Mouse (Mus musculus): ENCODE measurements around the gene Arhgef12. TPM values are rescaled to one million over a fixed set of nuclear protein-coding genes. Genes with fewer than 3 reads are reported as not detected.
A peak's percentile ranks its signal among the peaks of the same experiment; 100 is the strongest.

Arhgef12 gene
- total and polyA plus RNA-seq, 2 experiments from 2014 or later: 14.0 to 86.0 TPM

- no peaks in the 10 kb centered on the region for H3K27me3 ChIP-seq (ENCODE audit: insufficient read depth, low read length)
- H3K4me1 ChIP-seq (ENCODE audit: insufficient read depth, low read length): no peaks in the 10 kb centered on the region
- WGBS: 85% methylated on average over 7 of the region's 7 CpGs
- no peak for DNase-seq (ENCODE audit: low spot score)
- no peak overlapping the region for H3K9ac ChIP-seq (replicated peaks; ENCODE audit: low read length)
- no peak overlapping the region for H3K27ac ChIP-seq
- TF ChIP-seq CTCF (IDR thresholded peaks at IDR 0.05; ENCODE audit: low read depth): no peak
- no peak for ATAC-seq
- no peaks in the 10 kb centered on the region for H3K9me3 ChIP-seq (ENCODE audit: low read length)
- H3K4me2 ChIP-seq (ENCODE audit: low read depth, low read length): no peak overlapping the region
- no peak overlapping the region for H3K4me3 ChIP-seq (ENCODE audit: low read length)
- H3K36me3 ChIP-seq (ENCODE audit: insufficient read depth, low read length): no peaks in the 10 kb centered on the region
Measured at GRCm38 (mm10) chr9:43084496-43085362, 22.3 kb downstream of the Arhgef12 start.

- H3K27me3 ChIP-seq (ENCODE audit: insufficient read depth, low read length): no peaks in the 10 kb centered on the region
- no peak for DNase-seq (ENCODE audit: low spot score)
- H3K4me2 ChIP-seq (ENCODE audit: low read depth, low read length): no peak overlapping the region
- H3K9me3 ChIP-seq (ENCODE audit: low read length): no peaks in the 10 kb centered on the region
- no peaks in the 10 kb centered on the region for H3K36me3 ChIP-seq (ENCODE audit: insufficient read depth, low read length)
- ATAC-seq: no peak
- H3K4me1 ChIP-seq (ENCODE audit: insufficient read depth, low read length): no peaks in the 10 kb centered on the region
- no peak overlapping the region for H3K27ac ChIP-seq
- no peak overlapping the region for H3K9ac ChIP-seq (replicated peaks; ENCODE audit: low read length)
- no peak overlapping the region for H3K4me3 ChIP-seq (ENCODE audit: low read length)
- WGBS: 30% methylated on average over 7 of the region's 7 CpGs
- TF ChIP-seq CTCF (IDR thresholded peaks at IDR 0.05; ENCODE audit: low read depth): no peak
Measured at GRCm38 (mm10) chr9:43083441-43084055, 23.5 kb downstream of the Arhgef12 start.

- TF ChIP-seq CTCF (IDR thresholded peaks at IDR 0.05; ENCODE audit: low read depth): no peak
- Histone ChIP-seq H3K9me3 (ENCODE audit: low read length) (no peaks in the 10 kb centered on the region), H3K4me1 (ENCODE audit: insufficient read depth, low read length) (no peaks in the 10 kb centered on the region), H3K27me3 (ENCODE audit: insufficient read depth, low read length) (no peaks in the 10 kb centered on the region), H3K27ac (no peak overlapping the region), H3K4me2 (ENCODE audit: low read depth, low read length) (no peak overlapping the region), H3K4me3 (ENCODE audit: low read length) (no peak overlapping the region), H3K9ac (replicated peaks; ENCODE audit: low read length) (no peak overlapping the region), H3K36me3 (ENCODE audit: insufficient read depth, low read length) (no peaks in the 10 kb centered on the region)
- WGBS: 91% methylated on average over 3 of the region's 3 CpGs
- no peak for ATAC-seq
- DNase-seq (ENCODE audit: low spot score): no peak
Measured at GRCm38 (mm10) chr9:43078711-43079110, 28.3 kb downstream of the Arhgef12 start.

GRCm38 (mm10) chr9:43076163-43076562 is 30.9 kb downstream of the Arhgef12 start:
- Histone ChIP-seq H3K27ac (no peak overlapping the region), H3K4me1 (ENCODE audit: insufficient read depth, low read length) (no peaks in the 10 kb centered on the region), H3K4me2 (ENCODE audit: low read depth, low read length) (no peak overlapping the region), H3K4me3 (ENCODE audit: low read length) (no peak overlapping the region), H3K9ac (replicated peaks; ENCODE audit: low read length) (no peak overlapping the region), H3K9me3 (ENCODE audit: low read length) (no peaks in the 10 kb centered on the region), H3K27me3 (ENCODE audit: insufficient read depth, low read length) (no peaks in the 10 kb centered on the region), H3K36me3 (ENCODE audit: insufficient read depth, low read length) (no peaks in the 10 kb centered on the region)
- WGBS: 74% methylated on average over 7 of the region's 7 CpGs
- ATAC-seq (no peak), DNase-seq (ENCODE audit: low spot score) (no peak)
- no peak for TF ChIP-seq CTCF (IDR thresholded peaks at IDR 0.05; ENCODE audit: low read depth)

- no peak for DNase-seq (ENCODE audit: low spot score)
- H3K27ac ChIP-seq: no peak overlapping the region
- H3K9ac ChIP-seq (replicated peaks; ENCODE audit: low read length): no peak overlapping the region
- no peak overlapping the region for H3K4me3 ChIP-seq (ENCODE audit: low read length)
- H3K4me1 ChIP-seq (ENCODE audit: insufficient read depth, low read length): no peaks in the 10 kb centered on the region
- H3K36me3 ChIP-seq (ENCODE audit: insufficient read depth, low read length): no peaks in the 10 kb centered on the region
- H3K9me3 ChIP-seq (ENCODE audit: low read length): no peaks in the 10 kb centered on the region
- ATAC-seq: no peak
- H3K27me3 ChIP-seq (ENCODE audit: insufficient read depth, low read length): no peaks in the 10 kb centered on the region
- WGBS: 96% methylated on average over 1 of the region's 1 CpGs
- no peak overlapping the region for H3K4me2 ChIP-seq (ENCODE audit: low read depth, low read length)
- no peak for TF ChIP-seq CTCF (IDR thresholded peaks at IDR 0.05; ENCODE audit: low read depth)
Measured at GRCm38 (mm10) chr9:43074611-43075010, 32.4 kb downstream of the Arhgef12 start.

GRCm38 (mm10) chr9:43071741-43072140 is 35.3 kb downstream of the Arhgef12 start:
- WGBS: 26% methylated on average over 2 of the region's 2 CpGs
- Histone ChIP-seq H3K9ac (replicated peaks; ENCODE audit: low read length) (peak overlapping the region; percentile 56; the same call in 1 of the 2 replicates), H3K4me1 (ENCODE audit: insufficient read depth, low read length) (peaks cover 10% of the 10 kb centered on the region; the same call in 1 of the 2 replicates), H3K36me3 (ENCODE audit: insufficient read depth, low read length) (no peaks in the 10 kb centered on the region), H3K4me2 (ENCODE audit: low read depth, low read length) (peak overlapping the region; percentile 57; the same call in 1 of the 2 replicates), H3K4me3 (ENCODE audit: low read length) (peak overlapping the region; percentile 48), H3K27me3 (ENCODE audit: insufficient read depth, low read length) (no peaks in the 10 kb centered on the region), H3K27ac (peak overlapping the region; percentile 78; the same call in 1 of the 2 replicates), H3K9me3 (ENCODE audit: low read length) (no peaks in the 10 kb centered on the region)
- no peak for DNase-seq (ENCODE audit: low spot score)
- no peak for TF ChIP-seq CTCF (IDR thresholded peaks at IDR 0.05; ENCODE audit: low read depth)
- no peak for ATAC-seq
